Mouse (Mus musculus): ENCODE data around the gene Tfap4. TPM values are rescaled to one million over a fixed set of nuclear protein-coding genes. Genes with fewer than 3 reads are reported as not detected.

Gene Tfap4
- polyA plus RNA-seq, 1 experiment = 8.3 TPM

DNA sequence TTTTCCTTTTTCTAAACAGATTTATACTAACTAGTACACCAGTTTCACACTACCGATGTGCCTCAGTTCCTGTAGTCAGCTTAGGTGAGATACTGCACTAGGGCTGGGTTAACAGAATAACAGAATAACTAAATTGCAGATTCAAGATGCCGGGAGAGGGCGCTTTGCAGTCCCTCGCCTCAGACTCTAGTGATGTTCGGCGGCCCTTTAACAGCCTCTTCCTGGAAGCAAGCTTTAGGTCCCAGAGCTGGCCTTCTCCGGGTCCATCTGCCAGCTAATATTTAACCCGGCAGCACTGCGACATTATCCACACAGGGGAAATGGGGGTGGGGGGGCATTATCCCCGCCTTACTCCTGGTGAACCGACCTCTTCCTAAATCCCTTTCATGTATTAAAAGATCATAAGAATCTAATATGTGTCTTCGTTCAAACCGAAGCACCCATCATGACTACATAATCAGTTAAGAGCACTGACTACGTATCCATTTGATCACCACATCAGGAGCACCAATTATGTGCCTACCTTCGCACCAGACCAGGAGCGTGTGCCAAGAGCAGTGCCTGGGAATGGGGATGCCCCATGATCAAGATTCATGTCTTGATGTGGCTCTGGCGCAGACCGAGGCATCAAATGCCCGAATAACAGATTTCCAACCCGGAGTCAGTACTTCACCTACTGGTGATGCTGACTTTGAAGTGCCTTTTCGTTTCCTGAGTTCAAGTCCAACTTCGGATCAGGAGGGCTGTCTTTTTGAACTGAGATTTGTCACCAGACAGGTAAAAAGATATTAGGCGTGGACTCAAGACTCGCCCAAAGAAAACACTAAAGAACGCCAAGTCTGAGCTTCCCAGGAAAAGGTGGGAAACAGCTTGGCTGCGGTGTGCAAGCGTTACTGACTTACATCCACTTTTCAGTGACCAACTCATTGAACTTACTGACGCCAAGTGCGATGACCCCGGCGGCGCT is 33.5 kb upstream of the Tfap4 start:
- Histone ChIP-seq H3K27me3 (ENCODE audit: control insufficient read depth, insufficient read depth, low read length) (peaks cover 14% of the 10 kb centered on the region), H3K4me1 (ENCODE audit: control insufficient read depth, insufficient read depth, insufficient read length, low read length) (peaks cover 6% of the 10 kb centered on the region; the same call in 1 of the 2 replicates), H3K27ac (ENCODE audit: insufficient read depth, low read depth, low read length) (peak overlapping the region; percentile 0; the same call in 1 of the 2 replicates), H3K4me3 (ENCODE audit: low read depth, low read length) (peak overlapping the region; percentile 80), H3K36me3 (ENCODE audit: control insufficient read depth, insufficient read depth, low read length) (no peaks in the 10 kb centered on the region)
- TF ChIP-seq POLR2A (IDR thresholded peaks at IDR 0.05; ENCODE audit: low read depth, low read length) (no peak), CTCF (IDR thresholded peaks at IDR 0.05; ENCODE audit: extremely low read depth, insufficient read length, insufficient replicate concordance, low read depth, low read length) (peak; percentile 61; the same call in 1 of the 2 replicates)
- WGBS = 18% methylated on average over 32 of the region's 32 CpGs

DNA sequence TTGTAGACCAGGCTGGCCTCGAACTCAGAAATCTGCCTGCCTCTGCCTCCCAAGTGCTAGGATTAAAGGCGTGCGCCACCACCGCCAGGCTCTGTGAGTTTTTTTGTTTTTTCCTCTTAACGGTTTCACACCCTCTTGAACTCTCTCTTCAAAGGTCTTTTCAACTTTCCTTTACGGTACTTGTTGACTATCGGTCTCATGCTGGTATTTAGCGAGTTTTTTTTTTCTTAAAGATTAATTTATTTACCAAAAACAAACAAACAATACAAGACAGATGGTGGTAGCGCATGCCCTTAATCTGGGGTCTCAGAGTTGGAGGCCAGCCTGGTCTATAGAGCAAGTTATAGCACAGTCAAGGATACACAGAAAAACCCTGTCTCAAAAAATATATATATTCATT is 30.6 kb upstream of the Tfap4 start:
- H3K27me3 ChIP-seq (ENCODE audit: control insufficient read depth, insufficient read depth, low read length) = peaks cover 14% of the 10 kb centered on the region
- no peak overlapping the region for H3K4me3 ChIP-seq (ENCODE audit: low read depth, low read length)
- TF ChIP-seq POLR2A (IDR thresholded peaks at IDR 0.05; ENCODE audit: low read depth, low read length) (no peak), CTCF (IDR thresholded peaks at IDR 0.05; ENCODE audit: extremely low read depth, insufficient read length, insufficient replicate concordance, low read depth, low read length) (no peak)
- peaks cover 11% of the 10 kb centered on the region for H3K4me1 ChIP-seq (ENCODE audit: control insufficient read depth, insufficient read depth, insufficient read length, low read length)
- H3K27ac ChIP-seq (ENCODE audit: insufficient read depth, low read depth, low read length) = no peak overlapping the region
- no peaks in the 10 kb centered on the region for H3K36me3 ChIP-seq (ENCODE audit: control insufficient read depth, insufficient read depth, low read length)
- 94% methylated on average over 9 of the region's 9 CpGs for WGBS

DNA sequence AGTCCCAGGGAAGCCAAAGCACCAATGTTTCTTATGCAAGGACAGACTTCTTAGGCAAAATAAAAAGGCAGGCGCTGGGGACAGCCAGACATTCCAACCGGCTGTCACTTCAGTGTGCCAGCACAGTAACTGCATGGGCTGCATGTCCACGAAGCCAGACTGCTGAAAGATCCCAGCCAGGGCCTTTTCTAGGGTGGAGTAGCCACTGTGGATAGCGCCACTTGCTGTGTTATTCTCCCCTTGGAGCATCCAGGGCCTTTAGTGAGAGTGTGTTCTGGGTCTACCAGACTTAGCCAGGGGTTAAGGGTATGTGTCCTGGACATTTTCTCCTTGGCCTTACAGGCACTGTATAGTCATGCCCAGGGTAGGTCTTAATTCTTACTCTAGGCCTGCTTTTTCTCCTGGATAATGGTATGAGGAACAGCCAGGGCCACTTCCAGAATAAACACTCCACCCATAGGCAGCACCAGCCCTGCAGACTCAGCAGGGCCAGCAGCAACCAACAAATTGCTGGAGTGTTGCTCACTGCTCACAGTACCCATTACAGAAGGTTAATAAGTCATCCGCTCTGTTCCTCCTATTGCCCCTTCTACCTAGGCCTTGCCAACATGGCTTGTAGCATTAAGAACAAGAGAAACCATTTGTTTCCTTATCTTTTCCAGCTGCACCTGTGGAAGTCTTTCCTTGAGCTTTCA is 28.0 kb upstream of the Tfap4 start:
- Histone ChIP-seq H3K27me3 (ENCODE audit: control insufficient read depth, insufficient read depth, low read length) (no peaks in the 10 kb centered on the region), H3K4me3 (ENCODE audit: low read depth, low read length) (no peak overlapping the region), H3K4me1 (ENCODE audit: control insufficient read depth, insufficient read depth, insufficient read length, low read length) (peaks cover 7% of the 10 kb centered on the region; the same call in 1 of the 2 replicates), H3K36me3 (ENCODE audit: control insufficient read depth, insufficient read depth, low read length) (no peaks in the 10 kb centered on the region), H3K27ac (ENCODE audit: insufficient read depth, low read depth, low read length) (0 out of 2 replicates have a peak overlapping the region, but pooled peaks have one; percentile 0)
- no peak for TF ChIP-seq CTCF (IDR thresholded peaks at IDR 0.05; ENCODE audit: extremely low read depth, insufficient read length, insufficient replicate concordance, low read depth, low read length)
- no peak for TF ChIP-seq POLR2A (IDR thresholded peaks at IDR 0.05; ENCODE audit: low read depth, low read length)
- 62% methylated on average over 5 of the region's 5 CpGs for whole genome bisulfite sequencing

DNA sequence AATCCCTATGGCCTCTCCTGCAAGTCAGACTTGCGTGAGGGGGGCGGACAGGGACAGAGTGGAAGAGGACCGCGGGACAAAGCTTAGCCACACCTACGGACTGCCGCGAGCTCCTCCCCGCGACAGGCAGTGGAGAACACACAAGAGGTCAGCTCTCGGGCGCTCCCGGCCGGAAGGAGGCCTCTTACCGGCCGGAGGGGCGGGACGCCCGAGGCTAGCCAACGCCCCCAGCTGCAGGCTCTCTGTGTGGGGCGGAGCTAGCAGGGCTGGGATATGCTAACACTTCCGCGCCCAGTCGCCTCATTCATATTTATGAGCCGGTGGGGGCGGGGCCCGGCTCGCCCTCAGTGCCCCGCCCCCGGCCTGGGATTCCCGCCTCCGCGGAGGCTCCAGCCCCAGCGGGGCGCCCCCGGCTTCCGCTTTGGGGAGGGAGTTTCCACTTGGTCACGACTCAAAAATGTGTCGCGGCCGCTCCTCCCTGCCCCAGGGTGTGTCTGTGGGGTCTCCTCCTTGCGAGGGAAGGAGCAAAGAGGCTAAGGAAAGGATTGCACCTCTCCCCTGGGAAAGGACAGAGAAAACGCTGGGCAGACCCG is 27.0 kb upstream of the Tfap4 start:
- H3K27me3 ChIP-seq (ENCODE audit: control insufficient read depth, insufficient read depth, low read length) = no peaks in the 10 kb centered on the region
- H3K4me3 ChIP-seq (ENCODE audit: low read depth, low read length) = peak overlapping the region; percentile 63
- no peaks in the 10 kb centered on the region for H3K36me3 ChIP-seq (ENCODE audit: control insufficient read depth, insufficient read depth, low read length)
- peaks cover 7% of the 10 kb centered on the region; the same call in 1 of the 2 replicates for H3K4me1 ChIP-seq (ENCODE audit: control insufficient read depth, insufficient read depth, insufficient read length, low read length)
- TF ChIP-seq CTCF (IDR thresholded peaks at IDR 0.05; ENCODE audit: extremely low read depth, insufficient read length, insufficient replicate concordance, low read depth, low read length) (no peak), POLR2A (IDR thresholded peaks at IDR 0.05; ENCODE audit: low read depth, low read length) (no peak; the same call in 1 of the 2 replicates)
- WGBS = under 1% methylated on average over 41 of the region's 43 CpGs
- peak overlapping the region; percentile 75 for H3K27ac ChIP-seq (ENCODE audit: insufficient read depth, low read depth, low read length)

DNA sequence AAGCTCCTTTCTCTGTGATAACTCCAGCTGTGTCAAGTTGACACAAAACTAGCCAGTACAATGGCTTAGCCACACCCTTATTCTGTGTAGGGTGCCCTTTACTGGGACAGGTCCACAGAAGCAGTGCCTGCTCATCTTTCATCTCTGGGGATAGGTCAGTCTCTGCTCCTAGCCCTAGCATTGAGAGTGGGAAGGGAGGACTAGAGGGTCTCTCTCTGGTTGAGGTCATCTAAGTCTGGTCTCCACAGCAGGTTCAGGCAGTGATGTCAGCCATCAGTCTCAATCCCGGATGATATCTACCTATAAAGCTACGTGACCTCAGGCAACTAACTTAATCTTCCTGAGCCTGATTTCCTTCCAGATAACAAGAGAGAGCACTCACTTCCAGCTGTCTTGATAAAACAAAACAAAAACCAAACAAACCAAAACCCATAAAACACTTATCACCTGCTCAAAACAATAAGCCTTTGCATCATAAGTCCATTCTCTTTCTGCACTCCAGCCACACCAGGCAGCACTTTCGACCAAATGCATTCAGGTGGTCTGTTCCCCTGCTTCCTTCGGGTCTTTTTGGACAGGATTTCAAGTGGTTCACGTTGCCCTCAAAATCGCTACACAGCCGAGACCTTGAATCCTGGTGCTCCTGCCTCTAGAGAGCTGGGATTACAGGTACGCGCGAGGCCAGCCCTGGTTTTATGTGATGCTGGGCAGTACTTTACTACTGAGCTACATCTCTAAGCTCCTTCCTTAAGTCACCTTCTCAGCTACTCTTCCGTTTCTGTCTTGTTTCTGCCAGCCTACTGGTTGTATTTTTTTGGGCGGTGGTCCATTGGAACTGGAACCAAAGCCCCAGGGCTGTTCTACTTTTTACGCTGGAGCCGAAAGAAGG is 26.2 kb upstream of the Tfap4 start:
- Histone ChIP-seq H3K4me3 (ENCODE audit: low read depth, low read length) (peak overlapping the region; percentile 63), H3K4me1 (ENCODE audit: control insufficient read depth, insufficient read depth, insufficient read length, low read length) (peaks cover 7% of the 10 kb centered on the region; the same call in 1 of the 2 replicates), H3K27ac (ENCODE audit: insufficient read depth, low read depth, low read length) (peak overlapping the region; percentile 75), H3K27me3 (ENCODE audit: control insufficient read depth, insufficient read depth, low read length) (no peaks in the 10 kb centered on the region), H3K36me3 (ENCODE audit: control insufficient read depth, insufficient read depth, low read length) (no peaks in the 10 kb centered on the region)
- TF ChIP-seq CTCF (IDR thresholded peaks at IDR 0.05; ENCODE audit: extremely low read depth, insufficient read length, insufficient replicate concordance, low read depth, low read length) (no peak; the same call in 1 of the 2 replicates), POLR2A (IDR thresholded peaks at IDR 0.05; ENCODE audit: low read depth, low read length) (no peak)
- 2% methylated on average over 14 of the region's 14 CpGs for whole genome bisulfite sequencing

DNA sequence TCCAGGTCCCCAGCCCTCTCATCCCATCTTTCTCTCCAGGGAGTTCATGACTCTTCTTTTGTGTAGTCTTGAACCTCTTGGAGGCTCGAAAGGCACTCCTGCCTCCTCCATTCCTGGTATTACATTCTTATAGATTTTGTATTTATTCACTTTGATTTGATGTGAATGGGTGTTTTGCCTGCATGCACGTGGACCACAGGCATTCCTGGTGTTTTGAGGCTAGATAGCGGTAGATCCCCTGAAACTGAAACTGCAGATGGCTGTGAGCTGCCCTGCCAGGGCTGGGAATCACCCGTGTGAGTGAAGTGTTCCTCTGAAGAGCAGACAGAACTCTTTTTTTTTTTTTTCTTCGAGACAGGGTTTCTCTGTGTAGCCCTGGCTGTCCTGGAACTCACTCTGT is 24.8 kb upstream of the Tfap4 start:
- no peak for TF ChIP-seq POLR2A (IDR thresholded peaks at IDR 0.05; ENCODE audit: low read depth, low read length)
- no peak for TF ChIP-seq CTCF (IDR thresholded peaks at IDR 0.05; ENCODE audit: extremely low read depth, insufficient read length, insufficient replicate concordance, low read depth, low read length)
- Histone ChIP-seq H3K27me3 (ENCODE audit: control insufficient read depth, insufficient read depth, low read length) (no peaks in the 10 kb centered on the region), H3K36me3 (ENCODE audit: control insufficient read depth, insufficient read depth, low read length) (no peaks in the 10 kb centered on the region), H3K27ac (ENCODE audit: insufficient read depth, low read depth, low read length) (no peak overlapping the region), H3K4me1 (ENCODE audit: control insufficient read depth, insufficient read depth, insufficient read length, low read length) (peaks cover 7% of the 10 kb centered on the region; the same call in 1 of the 2 replicates), H3K4me3 (ENCODE audit: low read depth, low read length) (no peak overlapping the region)
- 46% methylated on average over 5 of the region's 5 CpGs for WGBS
